Mouse (Mus musculus) kidney, postnatal 0 days (tissue): ENCODE results near the gene Mtif2. TPM values are rescaled to one million over a fixed set of nuclear protein-coding genes. Genes with fewer than 3 reads are reported as not detected.

Experiments used
- ATAC-seq: fragments of 200-750 bp; cut with Nextera tagmentation; replicated peaks from 2 replicates; pipeline ENCODE4 v1.8.0; 2017; ENCODE audit warnings: low read depth, moderate number of reproducible peaks, moderate TSS enrichment, moderate library complexity; ENCODE audit not compliant: low FRiP score
- DNase-seq: peaks from one replicate; pipeline ENCODE4 v3.0.0-alpha.2; 2016; ENCODE audit warnings: low spot score
- H3K27ac ChIP-seq: fragments of 300-500 bp; sonication (generic); 2 replicates; pipeline ENCODE4 v1.5.1; 2014; ENCODE audit warnings: mild to moderate bottlenecking
- H3K27me3 ChIP-seq: fragments of 300-500 bp; sonication (generic); 2 replicates; pipeline ENCODE4 v1.6.1; 2014; ENCODE audit warnings: low read length, mixed read lengths; ENCODE audit not compliant: insufficient read depth
- H3K36me3 ChIP-seq: fragments of 300-500 bp; sonication (generic); 2 replicates; pipeline ENCODE4 v1.6.1; 2014; ENCODE audit warnings: low read length, mixed read lengths; ENCODE audit not compliant: insufficient read depth
- H3K4me1 ChIP-seq: fragments of 300-500 bp; sonication (generic); replicated peaks from 2 replicates; pipeline ENCODE4 v1.6.1; 2014; ENCODE audit warnings: antibody characterized with exemption, low read length, mixed read lengths; ENCODE audit not compliant: insufficient read depth
- H3K4me2 ChIP-seq: fragments of 300-500 bp; sonication (generic); 2 replicates; pipeline ENCODE4 v1.6.1; 2014; ENCODE audit warnings: mild to moderate bottlenecking, low read length, moderate library complexity, mixed read lengths
- H3K4me3 ChIP-seq: fragments of 300-500 bp; sonication (generic); replicated peaks from 2 replicates; pipeline ENCODE4 v1.5.1; 2014; ENCODE audit warnings: low read depth, low read length
- H3K9ac ChIP-seq: fragments of 300-500 bp; sonication (generic); 2 replicates; pipeline ENCODE4 v1.6.1; 2014; ENCODE audit warnings: low read depth, low read length
- H3K9me3 ChIP-seq: fragments of 300-500 bp; sonication (generic); replicated peaks from 2 replicates; pipeline ENCODE4 v1.6.1; 2016; ENCODE audit warnings: low read length, inconsistent platforms, mixed read lengths
- CTCF ChIP-seq: IDR thresholded peaks from 2 replicates; pipeline ENCODE4 v1.5.1; 2016; ENCODE audit warnings: antibody characterized with exemption, low read depth, mild to moderate bottlenecking, moderate library complexity
- WGBS: fragments of 180-500 bp; shearing (Covaris S2); extraction: QIAGEN DNeasy Blood & Tissue Kit; methylation state at CpG from one replicate; pipeline ENCODE4 v1.1.7; 2014; 5-methylcytosine and 5-hydroxymethylcytosine counted together
- polyA plus RNA-seq: library from polyadenylated mRNA; unstranded; fragments of >200 nt; fragmentation: Nextera tagmentation; extraction: Ambion mirVana; gene quantifications from 2 replicates; pipeline ENCODE4 v1.2.1, GENCODE M21; 2015

The Mtif2 gene
- polyA plus RNA-seq, 1 experiment from 2014 or later = 28.5 TPM

DNA sequence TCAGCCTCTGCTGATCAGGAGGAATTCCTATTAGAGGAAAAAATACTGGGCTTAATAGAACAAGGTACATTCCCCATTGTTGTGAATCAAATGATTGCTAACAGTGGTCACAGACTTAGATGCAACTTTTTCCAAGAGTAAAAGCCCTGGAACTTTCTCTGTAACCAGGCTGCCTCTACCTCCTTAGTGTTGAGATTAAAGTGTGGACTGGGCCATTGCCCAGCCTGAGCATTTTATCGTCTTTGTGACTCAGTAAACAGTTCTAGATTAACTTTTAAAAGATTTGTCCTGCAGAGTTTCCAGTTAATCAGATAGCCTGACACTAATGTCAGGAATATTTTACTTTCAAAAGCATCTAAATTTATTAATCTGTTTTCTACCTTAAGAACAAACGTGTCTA lies 20.6 kb downstream of the Mtif2 start:
- Histone ChIP-seq H3K4me1 (peaks cover 9% of the 10 kb centered on the region; the same call in 1 of the 2 replicates), H3K4me3 (peak overlapping the region; percentile 86), H3K36me3 (peaks cover 7% of the 10 kb centered on the region; the same call in 1 of the 2 replicates), H3K9ac (peak overlapping the region; percentile 85), H3K9me3 (no peaks in the 10 kb centered on the region), H3K27ac (0 out of 2 replicates have a peak overlapping the region, but pooled peaks have one; percentile 86), H3K27me3 (no peaks in the 10 kb centered on the region), H3K4me2 (peak overlapping the region; percentile 73)
- 11% methylated on average over 2 of the region's 2 CpGs for WGBS
- ATAC-seq (no peak), DNase-seq (no peak)
- no peak for TF ChIP-seq CTCF

- H3K36me3 ChIP-seq = peaks cover 4% of the 10 kb centered on the region; the same call in 1 of the 2 replicates
- peak overlapping the region; percentile 86 for H3K4me3 ChIP-seq
- no peaks in the 10 kb centered on the region for H3K9me3 ChIP-seq
- H3K4me2 ChIP-seq = peak overlapping the region; percentile 73
- peak overlapping the region; percentile 86 for H3K27ac ChIP-seq
- WGBS = 0% methylated on average over 27 of the region's 27 CpGs
- no peaks in the 10 kb centered on the region for H3K27me3 ChIP-seq
- peak; percentile 45 for DNase-seq
- ATAC-seq = no peak
- H3K9ac ChIP-seq = peak overlapping the region; percentile 85
- peaks cover 9% of the 10 kb centered on the region; the same call in 1 of the 2 replicates for H3K4me1 ChIP-seq
- no peak for TF ChIP-seq CTCF
Measured at GRCm38 (mm10) chr11:29547249-29547751, 21.1 kb downstream of the Mtif2 start.

- under 1% methylated on average over 46 of the region's 46 CpGs for WGBS
- DNase-seq = peak; percentile 96
- Histone ChIP-seq H3K27ac (peak within 1 kb of the TSS; percentile 86), H3K4me1 (peaks cover 9% of the 10 kb centered on the region; the same call in 1 of the 2 replicates), H3K36me3 (peaks cover 3% of the 10 kb centered on the region; the same call in 1 of the 2 replicates), H3K4me3 (peak within 1 kb of the TSS; percentile 86), H3K4me2 (peak within 1 kb of the TSS; percentile 73), H3K9me3 (no peaks in the 10 kb centered on the region), H3K9ac (peak within 1 kb of the TSS; percentile 85), H3K27me3 (no peaks in the 10 kb centered on the region)
- ATAC-seq = peak; percentile 98
- peak; percentile 16; the same call in 1 of the 2 replicates for TF ChIP-seq CTCF
Measured at GRCm38 (mm10) chr11:29547752-29548503, 21.7 kb downstream of the Mtif2 start, which contains the start of the genes Clhc1 and Rps27a. Gene Clhc1 (plus strand): TSS chr11:29547950. Gene Rps27a (minus strand): TSS chr11:29548109.

GRCm38 (mm10) chr11:29548504-29549424 lies 22.6 kb downstream of the Mtif2 start:
- peak overlapping the region; percentile 86 for H3K27ac ChIP-seq
- 23% methylated on average over 23 of the region's 23 CpGs for WGBS
- no peaks in the 10 kb centered on the region for H3K27me3 ChIP-seq
- H3K36me3 ChIP-seq = peaks cover 3% of the 10 kb centered on the region; the same call in 1 of the 2 replicates
- H3K4me2 ChIP-seq = peak overlapping the region; percentile 70
- H3K4me1 ChIP-seq = peaks cover 9% of the 10 kb centered on the region; the same call in 1 of the 2 replicates
- ATAC-seq (no peak), DNase-seq (peak; percentile 15)
- no peaks in the 10 kb centered on the region for H3K9me3 ChIP-seq
- H3K9ac ChIP-seq = peak overlapping the region; percentile 85
- peak overlapping the region; percentile 86 for H3K4me3 ChIP-seq
- TF ChIP-seq CTCF = no peak

DNA sequence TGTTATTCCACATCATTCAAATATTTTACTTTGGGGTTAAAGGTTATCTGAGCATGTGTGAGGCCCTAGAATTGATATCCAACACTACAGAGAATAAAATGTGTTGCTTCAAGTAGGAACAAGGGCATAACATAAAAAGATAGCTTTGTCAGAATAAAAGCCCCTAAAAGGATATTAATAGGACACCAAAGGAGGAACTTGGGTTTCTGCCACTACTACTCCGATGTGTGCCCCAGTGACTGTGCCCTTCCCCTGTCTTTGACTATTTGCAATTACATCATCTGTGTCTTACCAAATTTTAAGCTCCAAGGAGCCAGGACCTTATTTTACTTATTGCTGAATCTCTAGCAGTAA lies 23.2 kb downstream of the Mtif2 start:
- 92% methylated on average over 1 of the region's 1 CpGs for WGBS
- DNase-seq = no peak

GRCm38 (mm10) chr11:29560452-29560851 lies 34.2 kb downstream of the Mtif2 start:
- H3K4me3 ChIP-seq = no peak overlapping the region
- no peaks in the 10 kb centered on the region for H3K4me1 ChIP-seq
- H3K36me3 ChIP-seq = no peaks in the 10 kb centered on the region
- H3K9me3 ChIP-seq = no peaks in the 10 kb centered on the region
- no peak overlapping the region for H3K9ac ChIP-seq
- 87% methylated on average over 9 of the region's 9 CpGs for WGBS
- ATAC-seq (no peak), DNase-seq (no peak)
- H3K27ac ChIP-seq = no peak overlapping the region
- TF ChIP-seq CTCF = no peak
- no peak overlapping the region for H3K4me2 ChIP-seq
- no peaks in the 10 kb centered on the region for H3K27me3 ChIP-seq

More for the DNA sequence above, 23.2 kb downstream of the Mtif2 start:
- no peaks in the 10 kb centered on the region for H3K27me3 ChIP-seq
- no peak for ATAC-seq
- no peak overlapping the region for H3K4me3 ChIP-seq
- no peak overlapping the region for H3K27ac ChIP-seq
- no peak for TF ChIP-seq CTCF
- no peaks in the 10 kb centered on the region for H3K9me3 ChIP-seq
- H3K9ac ChIP-seq = no peak overlapping the region
- peaks cover 9% of the 10 kb centered on the region; the same call in 1 of the 2 replicates for H3K4me1 ChIP-seq
- H3K4me2 ChIP-seq = no peak overlapping the region
- H3K36me3 ChIP-seq = peaks cover 3% of the 10 kb centered on the region; the same call in 1 of the 2 replicates
